Mouse (Mus musculus) E14TG2a.4 (cell line): ENCODE measurements at regions not wholly inside any gene's neighbourhood (a gene's known extent, or its start where the extent isn't known, plus 50 kb on each side); places are given as distances from the start of the nearest gene placed in this dataset.

Source experiments
- CTCF ChIP-seq: conservative IDR thresholded peaks from 2 replicates; pipeline ENCODE4 v1.5.1; 2014; ENCODE audit warnings: low read length
- NANOG ChIP-seq: IDR thresholded peaks from 2 replicates; pipeline ENCODE4 v1.6.1; 2014; ENCODE audit warnings: borderline replicate concordance, low read length, mixed read lengths

- no peak for TF ChIP-seq CTCF
- no peak for TF ChIP-seq NANOG
Observed at GRCm38 (mm10) chr7:130001064-130001463, 409.4 kb downstream of the Wdr11 start.
